Mouse (Mus musculus): ENCODE data around the gene Tomm40. TPM values are rescaled to one million over a fixed set of nuclear protein-coding genes. Genes with fewer than 3 reads are reported as not detected.

The Tomm40 gene
- polyA plus RNA-seq (2015; fragmentation: Nextera tagmentation; extraction: Ambion mirVana), result 77.1 and 79.8 TPM in 2 replicates

GRCm38 (mm10) chr7:19715239-19716054 is at the start of gene Tomm40:
Gene Tomm40 (minus strand): TSS chr7:19715438.

GRCm38 (mm10) chr7:19750217-19751069 is 35.2 kb upstream of the Tomm40 start, which contains the start of gene Nectin2:
Gene Nectin2 (minus strand): TSS chr7:19750483.

GRCm38 (mm10) chr7:19698907-19699826 is 16.1 kb downstream of the Tomm40 start, which contains the start of gene Apoe:
Gene Apoe (minus strand): TSS chr7:19699188.

GRCm38 (mm10) chr7:19691873-19692865 is 23.1 kb downstream of the Tomm40 start, which contains the start of gene Apoc1:
Gene Apoc1 (minus strand): TSS chr7:19692660.

GRCm38 (mm10) chr7:19681202-19681694 is 34.0 kb downstream of the Tomm40 start, which contains the start of the genes Gm44805 and Apoc4:
Gene Gm44805 (minus strand): TSS chr7:19681423.
Gene Apoc4 (minus strand): TSS chr7:19681479.

GRCm38 (mm10) chr7:19677872-19678271 is 37.4 kb downstream of the Tomm40 start, which contains the start of gene Apoc2:
Gene Apoc2 (minus strand): TSS chr7:19677941.

GRCm38 (mm10) chr7:19664955-19665841 is 50.0 kb downstream of the Tomm40 start, which contains the start of gene Clptm1:
Gene Clptm1 (minus strand): TSS chr7:19665033.

Other genes with a start within 250 kb of the Tomm40 start
- gene Bloc1s3, start 207.1 kb downstream of the Tomm40 start, polyA plus RNA-seq (2015; fragmentation: Nextera tagmentation; extraction: Ambion mirVana), result 1.5 and 2.0 TPM in 2 replicates
- gene Trappc6a, start 207.0 kb downstream of the Tomm40 start, polyA plus RNA-seq (2015; fragmentation: Nextera tagmentation; extraction: Ambion mirVana), result 82.5 and 88.1 TPM in 2 replicates
- gene Nkpd1, start 197.6 kb downstream of the Tomm40 start, polyA plus RNA-seq (2015; fragmentation: Nextera tagmentation; extraction: Ambion mirVana), result 0.27 and 0.49 TPM in 2 replicates
- gene Ppp1r37, start 152.4 kb downstream of the Tomm40 start, polyA plus RNA-seq (2015; fragmentation: Nextera tagmentation; extraction: Ambion mirVana), result 16.1 and 16.9 TPM in 2 replicates
- gene Zfp296, start 138.2 kb downstream of the Tomm40 start, polyA plus RNA-seq (2015; fragmentation: Nextera tagmentation; extraction: Ambion mirVana), result 1.2 and 1.4 TPM in 2 replicates
- gene Gemin7, start 137.8 kb downstream of the Tomm40 start, polyA plus RNA-seq (2015; fragmentation: Nextera tagmentation; extraction: Ambion mirVana), result 152 and 153 TPM in 2 replicates
- gene Clasrp, start 111.0 kb downstream of the Tomm40 start, polyA plus RNA-seq (2015; fragmentation: Nextera tagmentation; extraction: Ambion mirVana), result 21.5 and 24.3 TPM in 2 replicates
- 19.2 TPM in 2 replicates for gene Relb, start 86.0 kb downstream of the Tomm40 start, polyA plus RNA-seq (2015; fragmentation: Nextera tagmentation; extraction: Ambion mirVana)
- 49.8 and 51.7 TPM in 2 replicates for gene Clptm1, start 50.4 kb downstream of the Tomm40 start, polyA plus RNA-seq (2015; fragmentation: Nextera tagmentation; extraction: Ambion mirVana)
- gene Apoc2, start 37.5 kb downstream of the Tomm40 start, polyA plus RNA-seq (2015; fragmentation: Nextera tagmentation; extraction: Ambion mirVana), result 4.0 and 26.9 TPM in 2 replicates
- gene Gm44805, start 34.0 kb downstream of the Tomm40 start, polyA plus RNA-seq (2015; fragmentation: Nextera tagmentation; extraction: Ambion mirVana), result not detected in 2 replicates
- gene Apoc4, start 34.0 kb downstream of the Tomm40 start, polyA plus RNA-seq (2015; fragmentation: Nextera tagmentation; extraction: Ambion mirVana), result 2.9 and 3.0 TPM in 2 replicates
- gene Apoc1, start 22.8 kb downstream of the Tomm40 start, polyA plus RNA-seq (2015; fragmentation: Nextera tagmentation; extraction: Ambion mirVana), result 54.6 and 118 TPM in 2 replicates
- gene Apoe, start 16.2 kb downstream of the Tomm40 start, polyA plus RNA-seq (2015; fragmentation: Nextera tagmentation; extraction: Ambion mirVana), result 475 and 2,164 TPM in 2 replicates
- gene Nectin2, start 35.0 kb upstream of the Tomm40 start, polyA plus RNA-seq (2015; fragmentation: Nextera tagmentation; extraction: Ambion mirVana), result 55.1 and 55.3 TPM in 2 replicates
- 135 and 139 TPM in 2 replicates for gene Bcam, start 55.6 kb upstream of the Tomm40 start, polyA plus RNA-seq (2015; fragmentation: Nextera tagmentation; extraction: Ambion mirVana)
- 16.4 and 17.5 TPM in 2 replicates for gene Cblc, start 81.4 kb upstream of the Tomm40 start, polyA plus RNA-seq (2015; fragmentation: Nextera tagmentation; extraction: Ambion mirVana)
- gene Bcl3, start 107.3 kb upstream of the Tomm40 start, polyA plus RNA-seq (2015; fragmentation: Nextera tagmentation; extraction: Ambion mirVana), result 8.0 and 8.4 TPM in 2 replicates
- not detected in 2 replicates for gene Gm19345, start 136.6 kb upstream of the Tomm40 start, polyA plus RNA-seq (2015; fragmentation: Nextera tagmentation; extraction: Ambion mirVana)
- not detected in 2 replicates for gene Ceacam16, start 145.9 kb upstream of the Tomm40 start, polyA plus RNA-seq (2015; fragmentation: Nextera tagmentation; extraction: Ambion mirVana)
- 3.4 and 4.0 TPM in 2 replicates for gene Ceacam19, start 172.5 kb upstream of the Tomm40 start, polyA plus RNA-seq (2015; fragmentation: Nextera tagmentation; extraction: Ambion mirVana)
- 13.9 and 14.1 TPM in 2 replicates for gene Pvr, start 205.7 kb upstream of the Tomm40 start, polyA plus RNA-seq (2015; fragmentation: Nextera tagmentation; extraction: Ambion mirVana)
- 0.13 and 0.16 TPM in 2 replicates for gene Igsf23, start 235.3 kb upstream of the Tomm40 start, polyA plus RNA-seq (2015; fragmentation: Nextera tagmentation; extraction: Ambion mirVana)
- gene Ceacam20, start 250.0 kb upstream of the Tomm40 start, polyA plus RNA-seq (2015; fragmentation: Nextera tagmentation; extraction: Ambion mirVana), result not detected in 2 replicates

Data from urinary bladder, postnatal 0 days (tissue).